Mouse (Mus musculus): Measurements from ENCODE around the gene Pard3. TPM values are rescaled to one million over a fixed set of nuclear protein-coding genes. Genes with fewer than 3 reads are reported as not detected.
A peak's percentile ranks its signal among the peaks of the same experiment; 100 is the strongest.

Pard3 gene
- total and polyA plus RNA-seq, 2 experiments from 2014 or later: 11.9 to 29.7 TPM

DNA sequence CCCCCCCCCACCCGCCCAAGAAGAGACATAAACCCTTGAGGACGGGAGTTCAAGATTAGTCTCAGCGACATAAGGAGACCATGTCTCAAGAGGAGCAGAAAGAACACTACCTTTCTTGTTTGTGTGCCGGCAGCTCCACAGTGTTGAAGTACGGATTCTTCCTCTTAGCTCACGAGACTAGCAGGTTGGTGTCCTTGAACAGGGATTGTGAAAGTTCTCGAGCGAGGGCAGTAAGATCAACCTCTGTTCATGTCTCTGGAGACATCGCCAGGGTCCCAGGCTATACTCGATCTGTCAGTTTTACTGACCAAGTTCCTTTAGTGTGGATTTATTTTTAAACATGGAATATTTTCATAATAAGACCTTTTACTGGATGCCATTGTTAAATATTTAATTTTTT, 224.1 kb downstream of the Pard3 start:
- TF ChIP-seq CTCF (IDR thresholded peaks at IDR 0.05): no peak
- Histone ChIP-seq H3K4me2 (ENCODE audit: low read depth, low read length, poor library complexity, severe bottlenecking) (no peak overlapping the region), H3K9me3 (ENCODE audit: low read length) (no peaks in the 10 kb centered on the region), H3K4me3 (ENCODE audit: low read depth, low read length) (no peak overlapping the region), H3K36me3 (ENCODE audit: insufficient read depth, low read length) (no peaks in the 10 kb centered on the region), H3K27me3 (ENCODE audit: insufficient read depth, low read length) (no peaks in the 10 kb centered on the region), H3K9ac (replicated peaks; ENCODE audit: low read length, poor library complexity, severe bottlenecking) (no peak overlapping the region), H3K4me1 (ENCODE audit: insufficient read depth, low read length) (no peaks in the 10 kb centered on the region), H3K27ac (ENCODE audit: low read depth, low read length) (no peak overlapping the region)
- no peak for ATAC-seq (ENCODE audit: low FRiP score)
- WGBS: 92% methylated on average over 10 of the region's 10 CpGs
- DNase-seq (ENCODE audit: low spot score): no peak

DNA sequence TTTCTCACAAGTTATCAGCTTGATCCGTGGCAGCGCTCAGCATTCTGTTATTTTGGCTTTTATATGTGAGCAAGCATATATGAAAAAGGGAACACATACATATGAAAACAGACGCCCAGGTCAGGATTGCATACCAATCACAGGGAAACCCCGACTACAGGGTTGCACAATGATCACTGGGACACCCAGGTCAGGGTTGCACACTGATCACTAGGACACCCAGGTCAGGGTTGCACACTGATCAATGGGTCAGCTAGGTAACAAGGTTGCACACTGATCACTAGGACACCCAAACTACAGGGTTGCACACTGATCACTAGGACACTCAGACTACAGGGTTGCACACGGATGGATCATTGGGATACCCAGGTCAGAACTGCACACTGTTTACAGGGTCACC, 228.6 kb downstream of the Pard3 start:
- ATAC-seq (ENCODE audit: low FRiP score) (no peak), DNase-seq (ENCODE audit: low spot score) (no peak)
- Histone ChIP-seq H3K27ac (ENCODE audit: low read depth, low read length) (no peak overlapping the region), H3K9ac (replicated peaks; ENCODE audit: low read length, poor library complexity, severe bottlenecking) (no peak overlapping the region), H3K4me3 (ENCODE audit: low read depth, low read length) (no peak overlapping the region), H3K4me2 (ENCODE audit: low read depth, low read length, poor library complexity, severe bottlenecking) (no peak overlapping the region), H3K9me3 (ENCODE audit: low read length) (no peaks in the 10 kb centered on the region), H3K27me3 (ENCODE audit: insufficient read depth, low read length) (no peaks in the 10 kb centered on the region), H3K4me1 (ENCODE audit: insufficient read depth, low read length) (peaks cover 4% of the 10 kb centered on the region; the same call in 1 of the 2 replicates), H3K36me3 (ENCODE audit: insufficient read depth, low read length) (no peaks in the 10 kb centered on the region)
- 90% methylated on average over 5 of the region's 5 CpGs for WGBS
- no peak for TF ChIP-seq CTCF (IDR thresholded peaks at IDR 0.05)

DNA sequence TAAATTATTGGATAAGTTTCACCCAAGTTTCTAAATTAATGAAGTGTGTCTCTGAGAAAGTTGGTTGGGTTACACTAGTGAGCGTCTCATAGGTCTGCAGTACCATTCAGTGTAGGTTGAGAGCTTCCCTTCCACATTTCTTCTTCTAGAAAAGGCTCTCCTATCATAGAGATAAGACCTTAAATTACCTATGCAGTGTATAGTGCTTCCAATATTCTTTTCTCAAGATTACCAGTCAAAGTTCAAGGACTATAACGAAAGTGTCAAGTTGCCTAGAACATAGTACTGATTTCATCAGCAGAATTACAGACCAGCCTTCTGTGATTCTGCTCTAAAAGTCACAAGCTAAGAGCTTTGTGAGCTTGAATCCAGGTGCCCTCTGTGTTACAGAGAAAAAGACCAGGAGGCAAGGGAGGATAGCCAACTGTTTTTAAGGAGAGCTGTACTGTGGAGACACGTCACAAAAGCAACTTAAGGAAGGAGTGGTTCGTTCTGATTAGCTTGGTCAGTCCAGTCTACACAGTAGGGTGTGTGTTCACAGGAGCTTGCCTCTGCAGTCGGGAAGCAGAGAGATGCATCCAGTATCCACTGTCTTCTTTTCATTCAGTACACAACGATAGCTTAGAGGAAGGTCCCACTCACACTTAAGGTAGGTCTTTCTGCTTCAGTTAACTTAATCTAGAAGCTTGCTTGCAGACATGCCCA, 229.5 kb downstream of the Pard3 start:
- ATAC-seq (ENCODE audit: low FRiP score) (no peak), DNase-seq (ENCODE audit: low spot score) (no peak)
- Histone ChIP-seq H3K9ac (replicated peaks; ENCODE audit: low read length, poor library complexity, severe bottlenecking) (no peak overlapping the region), H3K4me3 (ENCODE audit: low read depth, low read length) (no peak overlapping the region), H3K36me3 (ENCODE audit: insufficient read depth, low read length) (no peaks in the 10 kb centered on the region), H3K4me1 (ENCODE audit: insufficient read depth, low read length) (peaks cover 4% of the 10 kb centered on the region; the same call in 1 of the 2 replicates), H3K27ac (ENCODE audit: low read depth, low read length) (0 out of 2 replicates have a peak overlapping the region, but pooled peaks have one; percentile 32), H3K27me3 (ENCODE audit: insufficient read depth, low read length) (no peaks in the 10 kb centered on the region), H3K9me3 (ENCODE audit: low read length) (no peaks in the 10 kb centered on the region), H3K4me2 (ENCODE audit: low read depth, low read length, poor library complexity, severe bottlenecking) (no peak overlapping the region)
- 50% methylated on average over 6 of the region's 6 CpGs for WGBS
- TF ChIP-seq CTCF (IDR thresholded peaks at IDR 0.05): no peak

DNA sequence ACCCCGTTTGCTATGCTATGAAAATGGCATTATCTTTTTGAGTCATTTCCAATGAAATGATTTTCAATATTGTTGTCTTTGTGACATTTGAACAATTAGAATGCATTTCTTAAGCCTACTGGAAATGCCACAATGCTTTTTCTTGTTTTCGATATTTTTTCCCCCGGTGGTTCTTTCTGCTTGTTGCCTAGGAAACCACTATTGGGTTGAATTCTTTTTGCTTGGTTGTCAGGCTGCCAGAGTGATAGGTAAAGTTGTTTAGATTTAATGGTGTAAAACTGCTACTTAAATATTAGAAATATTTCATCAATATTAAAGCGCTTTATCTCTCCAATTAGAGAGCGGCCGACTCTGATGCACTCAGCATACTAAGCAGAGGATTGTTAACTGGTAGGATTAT, 230.4 kb downstream of the Pard3 start:
- TF ChIP-seq CTCF (IDR thresholded peaks at IDR 0.05): no peak
- H3K4me1 ChIP-seq (ENCODE audit: insufficient read depth, low read length): peaks cover 7% of the 10 kb centered on the region; the same call in 1 of the 2 replicates
- H3K9ac ChIP-seq (replicated peaks; ENCODE audit: low read length, poor library complexity, severe bottlenecking): no peak overlapping the region
- no peaks in the 10 kb centered on the region for H3K9me3 ChIP-seq (ENCODE audit: low read length)
- H3K4me2 ChIP-seq (ENCODE audit: low read depth, low read length, poor library complexity, severe bottlenecking): no peak overlapping the region
- no peak overlapping the region for H3K4me3 ChIP-seq (ENCODE audit: low read depth, low read length)
- H3K36me3 ChIP-seq (ENCODE audit: insufficient read depth, low read length): no peaks in the 10 kb centered on the region
- no peak for ATAC-seq (ENCODE audit: low FRiP score)
- H3K27me3 ChIP-seq (ENCODE audit: insufficient read depth, low read length): no peaks in the 10 kb centered on the region
- no peak overlapping the region for H3K27ac ChIP-seq (ENCODE audit: low read depth, low read length)
- WGBS: 44% methylated on average over 6 of the region's 6 CpGs
- DNase-seq (ENCODE audit: low spot score): peak; percentile 29

DNA sequence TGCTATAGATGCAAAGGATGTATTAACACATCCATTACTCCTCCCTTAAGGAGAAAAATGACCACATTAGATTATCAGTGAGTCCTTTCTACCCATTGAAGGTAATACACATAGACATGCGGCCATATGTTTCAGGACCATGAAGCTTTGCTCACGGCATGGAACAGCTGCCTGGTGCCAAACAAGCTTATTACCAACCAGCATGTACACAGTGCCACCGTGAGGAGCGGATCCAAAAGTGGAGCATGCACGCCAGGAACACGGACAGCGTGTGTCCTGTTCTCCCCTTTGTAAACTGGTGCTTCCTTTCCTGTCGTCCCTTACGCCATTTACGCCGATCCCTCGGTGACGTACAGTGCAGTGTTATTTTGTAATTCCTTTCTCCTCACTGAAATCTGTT, 232.2 kb downstream of the Pard3 start:
- no peak overlapping the region for H3K4me2 ChIP-seq (ENCODE audit: low read depth, low read length, poor library complexity, severe bottlenecking)
- H3K27ac ChIP-seq (ENCODE audit: low read depth, low read length): no peak overlapping the region
- peaks cover 7% of the 10 kb centered on the region; the same call in 1 of the 2 replicates for H3K4me1 ChIP-seq (ENCODE audit: insufficient read depth, low read length)
- no peak overlapping the region for H3K4me3 ChIP-seq (ENCODE audit: low read depth, low read length)
- 84% methylated on average over 13 of the region's 13 CpGs for WGBS
- no peaks in the 10 kb centered on the region for H3K27me3 ChIP-seq (ENCODE audit: insufficient read depth, low read length)
- peak; percentile 31 for TF ChIP-seq CTCF (IDR thresholded peaks at IDR 0.05)
- H3K36me3 ChIP-seq (ENCODE audit: insufficient read depth, low read length): no peaks in the 10 kb centered on the region
- DNase-seq (ENCODE audit: low spot score): peak; percentile 69
- no peak for ATAC-seq (ENCODE audit: low FRiP score)
- no peak overlapping the region for H3K9ac ChIP-seq (replicated peaks; ENCODE audit: low read length, poor library complexity, severe bottlenecking)
- H3K9me3 ChIP-seq (ENCODE audit: low read length): no peaks in the 10 kb centered on the region

DNA sequence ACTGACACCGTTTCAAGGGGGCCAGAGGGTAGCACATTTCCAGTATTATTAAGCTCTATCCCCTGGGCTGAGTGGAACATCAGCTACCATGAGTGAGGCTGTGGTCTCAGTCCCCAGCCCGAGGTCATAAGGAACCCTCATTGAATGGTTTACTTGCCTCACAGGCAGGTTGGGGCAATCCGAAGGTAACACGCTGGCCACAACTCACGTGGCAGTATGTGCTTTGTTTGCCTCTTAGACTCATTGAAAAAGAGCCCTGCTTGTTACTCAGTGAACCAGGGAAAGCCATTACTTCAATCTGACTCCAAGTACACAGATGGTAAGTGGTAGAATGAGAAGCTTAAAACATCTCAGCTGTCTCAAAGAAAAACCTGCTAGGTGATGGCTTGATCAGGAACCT, 236.8 kb downstream of the Pard3 start:
- 91% methylated on average over 5 of the region's 5 CpGs for WGBS

More for the DNA sequence above, 236.8 kb downstream of the Pard3 start:
- no peak overlapping the region for H3K9ac ChIP-seq (replicated peaks; ENCODE audit: low read length, poor library complexity, severe bottlenecking)
- H3K4me1 ChIP-seq (ENCODE audit: insufficient read depth, low read length): 0 out of 2 replicates have a peak, but pooled peaks cover 3% of the 10 kb centered on the region
- no peak for TF ChIP-seq CTCF (IDR thresholded peaks at IDR 0.05)
- H3K4me2 ChIP-seq (ENCODE audit: low read depth, low read length, poor library complexity, severe bottlenecking): no peak overlapping the region
- H3K4me3 ChIP-seq (ENCODE audit: low read depth, low read length): no peak overlapping the region
- H3K27ac ChIP-seq (ENCODE audit: low read depth, low read length): no peak overlapping the region
- H3K27me3 ChIP-seq (ENCODE audit: insufficient read depth, low read length): no peaks in the 10 kb centered on the region
- ATAC-seq (ENCODE audit: low FRiP score): no peak
- DNase-seq (ENCODE audit: low spot score): no peak
- no peaks in the 10 kb centered on the region for H3K9me3 ChIP-seq (ENCODE audit: low read length)
- H3K36me3 ChIP-seq (ENCODE audit: insufficient read depth, low read length): no peaks in the 10 kb centered on the region

All from midbrain, postnatal 0 days (tissue).